Mouse (Mus musculus) E14TG2a.4 (cell line): ENCODE measurements around the gene Cebpzos.
A peak's percentile ranks its signal among the peaks of the same experiment; 100 is the strongest.

Source experiments
- H3K27me3 ChIP-seq: 2 replicates; pipeline ENCODE4 v1.6.1; 2014; ENCODE audit warnings: low read length, control low read depth; ENCODE audit not compliant: insufficient read depth
- H3K36me3 ChIP-seq: 2 replicates; pipeline ENCODE4 v1.6.1; 2014; ENCODE audit warnings: low read length, control low read depth; ENCODE audit not compliant: insufficient read depth
- H3K4me1 ChIP-seq: replicated peaks from 2 replicates; pipeline ENCODE4 v1.6.1; 2014; ENCODE audit warnings: low read depth, low read length, control low read depth
- H3K4me3 ChIP-seq: replicated peaks from 2 replicates; pipeline ENCODE4 v1.5.1; 2014; ENCODE audit warnings: mild to moderate bottlenecking, low read length
- H3K9me3 ChIP-seq: 2 replicates; pipeline ENCODE4 v1.6.1; 2014; ENCODE audit warnings: low read length, control low read depth
- CTCF ChIP-seq: conservative IDR thresholded peaks from 2 replicates; pipeline ENCODE4 v1.5.1; 2014; ENCODE audit warnings: low read length
- NANOG ChIP-seq: IDR thresholded peaks from 2 replicates; pipeline ENCODE4 v1.6.1; 2014; ENCODE audit warnings: borderline replicate concordance, low read length, mixed read lengths
- POU5F1 ChIP-seq: IDR thresholded peaks from 2 replicates; pipeline ENCODE4 v1.6.1; 2014; ENCODE audit warnings: low read length, borderline replicate concordance

The Cebpzos gene

DNA sequence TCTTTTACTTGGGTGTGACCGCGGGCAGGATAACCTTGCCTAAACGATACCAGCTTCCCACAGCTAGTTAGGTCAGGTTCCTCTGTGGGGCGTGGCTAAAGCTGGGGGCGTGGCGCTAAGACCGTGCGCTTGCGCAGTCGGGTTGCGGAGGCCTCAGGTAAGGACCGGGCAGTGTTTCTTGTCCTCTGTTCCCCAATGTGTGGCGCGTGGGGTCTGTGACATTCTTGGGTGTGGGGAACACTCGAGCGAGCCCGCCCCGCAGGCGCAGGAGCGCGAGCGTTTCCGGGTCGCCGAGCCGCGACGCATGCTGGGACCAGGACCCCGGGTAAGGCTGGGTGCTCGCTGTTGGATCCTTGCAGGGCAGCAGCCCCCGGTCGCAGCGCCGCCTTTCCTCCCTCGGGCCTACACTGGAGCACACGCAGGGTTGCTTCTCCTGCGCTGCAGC, at the start of gene Cebpzos:
TSS of gene Cebpzos (plus strand) at position 132 of the 445 bp plus-strand sequence.
- no peaks in the 10 kb centered on the region for H3K27me3 ChIP-seq
- no peak for TF ChIP-seq CTCF
- TF ChIP-seq POU5F1: no peak
- no peak for TF ChIP-seq NANOG
- peaks cover 48% of the 10 kb centered on the region for H3K4me1 ChIP-seq
- H3K4me3 ChIP-seq: peak within 1 kb of the TSS; percentile 86
- H3K9me3 ChIP-seq: no peaks in the 10 kb centered on the region
- H3K36me3 ChIP-seq: peaks cover 39% of the 10 kb centered on the region

DNA sequence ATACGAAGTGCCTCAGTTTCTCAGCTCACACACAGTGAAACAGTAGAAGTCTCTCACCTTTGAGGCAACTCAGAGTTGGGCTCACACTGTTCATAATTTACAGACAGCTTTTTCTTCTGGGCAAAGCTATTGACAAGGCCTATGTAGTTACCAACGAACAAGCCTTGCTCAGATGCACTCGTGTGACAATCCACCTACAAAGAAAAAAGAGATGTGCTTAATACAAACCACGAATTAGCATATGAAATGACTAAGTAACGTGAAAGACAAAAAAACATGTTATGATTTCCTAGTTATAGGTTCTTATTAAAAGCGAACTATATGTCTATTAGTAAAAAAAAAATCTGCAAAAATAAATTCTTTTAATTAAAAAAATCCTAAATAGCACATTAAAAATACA, 42.4 kb upstream of the Cebpzos start:
- Histone ChIP-seq H3K36me3 (peaks cover 27% of the 10 kb centered on the region), H3K4me1 (no peaks in the 10 kb centered on the region), H3K4me3 (no peak overlapping the region), H3K9me3 (no peaks in the 10 kb centered on the region), H3K27me3 (no peaks in the 10 kb centered on the region)
- TF ChIP-seq CTCF: no peak
- TF ChIP-seq POU5F1: no peak
- TF ChIP-seq NANOG: no peak

GRCm38 (mm10) chr17:78881878-78882304, 34.4 kb upstream of the Cebpzos start:
- Histone ChIP-seq H3K4me3 (peak overlapping the region; percentile 88), H3K36me3 (peaks cover 11% of the 10 kb centered on the region), H3K4me1 (peaks cover 30% of the 10 kb centered on the region), H3K9me3 (0 out of 2 replicates have a peak, but pooled peaks cover 3% of the 10 kb centered on the region), H3K27me3 (no peaks in the 10 kb centered on the region)
- no peak for TF ChIP-seq NANOG
- no peak for TF ChIP-seq POU5F1
- TF ChIP-seq CTCF: no peak

- TF ChIP-seq NANOG (no peak), POU5F1 (no peak), CTCF (no peak)
- Histone ChIP-seq H3K9me3 (0 out of 2 replicates have a peak, but pooled peaks cover 3% of the 10 kb centered on the region), H3K4me3 (peak within 1 kb of the TSS; percentile 88), H3K36me3 (peaks cover 11% of the 10 kb centered on the region), H3K27me3 (no peaks in the 10 kb centered on the region), H3K4me1 (peaks cover 30% of the 10 kb centered on the region)
Measured at GRCm38 (mm10) chr17:78882401-78883112, 33.7 kb upstream of the Cebpzos start, which contains the start of gene Eif2ak2. Eif2ak2 (minus strand) TSS chr17:78882573.

DNA sequence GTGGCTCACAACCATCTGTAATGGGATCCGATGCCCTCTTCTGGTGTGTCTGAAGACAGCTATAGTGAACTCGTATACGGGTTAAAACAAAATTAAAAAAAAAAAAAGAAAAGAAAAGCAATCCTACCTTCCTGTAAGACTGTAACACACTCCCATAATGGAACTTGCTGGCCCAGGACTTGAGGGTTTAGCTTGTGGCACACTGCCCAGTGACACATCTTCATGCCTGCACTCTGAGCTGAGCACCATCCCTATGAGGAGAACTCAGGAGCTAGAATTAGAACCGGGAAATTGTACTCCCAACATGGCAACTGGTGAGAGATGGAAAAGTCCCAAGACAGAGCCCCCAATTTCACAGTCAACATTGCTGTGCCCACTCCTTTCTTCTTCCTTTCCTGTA, 33.0 kb upstream of the Cebpzos start:
- H3K36me3 ChIP-seq: peaks cover 5% of the 10 kb centered on the region; the same call in 1 of the 2 replicates
- H3K4me3 ChIP-seq: peak overlapping the region; percentile 88; the same call in 1 of the 2 replicates
- 0 out of 2 replicates have a peak, but pooled peaks cover 3% of the 10 kb centered on the region for H3K9me3 ChIP-seq
- no peaks in the 10 kb centered on the region for H3K27me3 ChIP-seq
- TF ChIP-seq CTCF (no peak), POU5F1 (no peak), NANOG (no peak)
- peaks cover 30% of the 10 kb centered on the region for H3K4me1 ChIP-seq

GRCm38 (mm10) chr17:78885286-78886065, 30.8 kb upstream of the Cebpzos start:
- 0 out of 2 replicates have a peak, but pooled peaks cover 3% of the 10 kb centered on the region for H3K9me3 ChIP-seq
- peaks cover 30% of the 10 kb centered on the region for H3K4me1 ChIP-seq
- peaks cover 6% of the 10 kb centered on the region; the same call in 1 of the 2 replicates for H3K36me3 ChIP-seq
- no peak for TF ChIP-seq POU5F1
- TF ChIP-seq CTCF: no peak
- no peak for TF ChIP-seq NANOG
- H3K4me3 ChIP-seq: no peak overlapping the region
- no peaks in the 10 kb centered on the region for H3K27me3 ChIP-seq

DNA sequence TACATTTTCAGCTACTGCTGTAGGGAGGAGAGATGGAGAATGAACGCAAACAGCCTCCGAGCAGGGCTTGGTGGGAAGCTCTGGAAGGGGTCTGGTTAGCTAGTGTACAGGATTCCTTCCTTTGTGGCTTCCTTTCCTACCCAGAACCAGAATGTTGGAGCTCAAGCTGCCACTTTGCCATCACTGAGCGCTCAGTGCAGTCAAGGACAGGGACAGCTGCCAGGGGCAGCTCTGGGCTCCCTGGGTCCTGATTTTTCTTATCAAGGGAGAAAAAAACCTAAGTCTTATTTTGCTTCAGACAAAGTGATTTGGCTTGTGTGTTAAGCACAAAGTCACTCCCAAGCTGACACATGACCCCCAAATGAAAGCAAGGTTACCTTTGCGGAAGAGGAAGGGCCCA, 27.7 kb upstream of the Cebpzos start:
- TF ChIP-seq POU5F1: no peak
- no peak for TF ChIP-seq CTCF
- TF ChIP-seq NANOG: no peak
- no peaks in the 10 kb centered on the region for H3K27me3 ChIP-seq
- H3K4me1 ChIP-seq: peaks cover 10% of the 10 kb centered on the region
- H3K36me3 ChIP-seq: peaks cover 30% of the 10 kb centered on the region
- H3K4me3 ChIP-seq: no peak overlapping the region
- 0 out of 2 replicates have a peak, but pooled peaks cover 3% of the 10 kb centered on the region for H3K9me3 ChIP-seq

DNA sequence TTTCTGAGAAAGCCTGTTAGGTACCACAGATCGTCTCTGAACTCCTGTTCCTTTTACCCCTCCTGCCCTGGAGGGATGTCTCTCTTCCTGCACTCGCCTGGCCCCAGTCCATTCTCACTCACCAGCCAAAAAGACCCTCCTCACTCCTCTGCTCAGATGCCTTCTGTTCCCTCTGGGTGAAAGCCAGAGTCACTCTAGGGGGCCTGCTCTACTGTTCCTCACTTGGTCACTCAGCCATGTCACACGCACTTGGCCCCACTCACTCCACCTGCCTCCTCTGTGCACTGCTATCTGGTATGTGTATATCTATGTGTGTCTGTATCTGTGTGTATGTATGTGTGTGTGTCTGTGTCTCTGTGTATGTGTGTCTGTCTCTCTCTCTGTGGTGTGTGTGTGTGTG, 27.1 kb upstream of the Cebpzos start:
- Histone ChIP-seq H3K4me3 (no peak overlapping the region), H3K27me3 (no peaks in the 10 kb centered on the region), H3K36me3 (peaks cover 30% of the 10 kb centered on the region), H3K9me3 (0 out of 2 replicates have a peak, but pooled peaks cover 3% of the 10 kb centered on the region), H3K4me1 (peaks cover 10% of the 10 kb centered on the region)
- TF ChIP-seq CTCF (no peak), NANOG (no peak), POU5F1 (no peak)
